Mouse (Mus musculus): ENCODE results near the gene Mlph. TPM values are rescaled to one million over a fixed set of nuclear protein-coding genes. Genes with fewer than 3 reads are reported as not detected.

Mlph gene
- polyA plus RNA-seq (2014; fragmentation: Illumina TruSeq; extraction: RNeasy Lipid Tissue Mini Kit (QIAGEN cat#74804); ENCODE audit: low read depth, low replicate concordance) = 20.1 TPM

DNA sequence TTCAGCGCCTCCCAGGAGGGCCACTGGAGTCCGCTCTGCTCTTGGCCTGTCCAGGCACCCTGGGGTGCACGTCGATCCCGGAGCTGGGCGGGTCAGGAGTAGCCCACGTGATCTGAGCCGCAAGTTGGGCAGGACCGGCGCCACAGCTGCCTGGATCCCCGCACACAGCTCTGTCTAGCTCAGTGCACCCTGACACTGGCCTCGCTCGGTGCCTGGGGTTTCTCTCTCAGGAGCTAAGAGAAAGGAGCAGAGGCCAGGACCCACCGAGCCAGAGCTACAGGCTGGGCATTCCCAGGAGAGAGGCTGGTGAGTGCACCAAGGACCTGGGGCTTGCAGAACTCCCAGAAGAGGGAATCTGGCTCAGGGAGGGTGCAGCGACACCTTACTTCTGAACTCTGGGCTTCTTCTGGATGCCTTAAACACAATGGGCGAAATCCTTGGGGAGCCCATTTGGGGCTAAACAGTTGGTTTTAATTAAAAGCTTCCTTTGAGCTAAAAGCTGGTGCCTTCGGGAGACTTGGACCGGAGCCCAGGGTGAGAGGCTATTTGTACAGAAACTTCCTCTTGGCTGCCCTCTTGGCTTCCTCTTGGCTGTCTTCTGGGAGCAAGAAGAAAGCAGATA, at the start of gene Mlph:
TSS of gene Mlph (plus strand) at position 138 of the 622 bp plus-strand sequence.

GRCm38 (mm10) chr1:90952808-90953207, 37.9 kb downstream of the Mlph start, which contains the start of gene Prlh:
Gene Prlh, plus strand, starts transcription at chr1:90953108.

GRCm38 (mm10) chr1:90969347-90969784, 54.5 kb downstream of the Mlph start, which contains the start of gene Rab17:
Gene Rab17, minus strand, starts transcription at chr1:90969661.

DNA sequence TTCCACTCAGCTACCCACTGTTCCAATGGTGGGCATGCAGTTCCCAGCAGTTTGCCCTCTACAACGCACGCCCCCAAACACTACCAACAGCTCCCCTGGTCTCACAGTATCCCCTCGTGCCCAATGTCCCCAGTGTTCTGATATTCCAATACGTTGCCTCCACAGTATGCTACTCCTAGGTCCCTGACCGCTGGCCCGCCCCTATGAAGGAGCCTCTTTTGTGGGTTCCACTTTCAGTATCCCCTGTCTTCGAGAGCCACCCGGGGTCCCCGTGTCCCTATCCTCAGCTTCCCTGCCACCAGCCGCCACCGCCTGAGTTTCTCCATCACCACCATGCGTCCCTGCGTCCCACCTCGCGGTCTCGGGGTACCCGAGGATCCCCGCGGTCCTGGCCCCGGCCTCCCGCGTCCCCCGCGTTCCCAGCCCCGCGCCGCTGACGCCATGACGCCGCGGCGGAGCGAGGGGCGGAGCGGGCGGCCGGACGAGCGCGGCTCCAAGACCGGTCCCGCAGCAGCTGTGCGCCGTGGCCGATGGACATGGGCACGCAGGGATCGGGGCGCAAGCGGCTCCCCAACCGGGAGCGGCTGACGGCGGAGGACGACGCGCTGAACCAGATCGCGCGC, 83.5 kb downstream of the Mlph start, which contains the start of gene Lrrfip1:
TSS of gene Lrrfip1 (plus strand) at position 470 of the 623 bp plus-strand sequence.

Other genes with a start within 250 kb of the Mlph start
- gene Col6a3, start 71.1 kb upstream of the Mlph start, polyA plus RNA-seq (2014; fragmentation: Illumina TruSeq; extraction: RNeasy Lipid Tissue Mini Kit (QIAGEN cat#74804); ENCODE audit: low read depth, low replicate concordance) = 68.9 TPM
- not detected for gene Prlh, start 38.0 kb downstream of the Mlph start, polyA plus RNA-seq (2014; fragmentation: Illumina TruSeq; extraction: RNeasy Lipid Tissue Mini Kit (QIAGEN cat#74804); ENCODE audit: low read depth, low replicate concordance)
- gene Rab17, start 54.6 kb downstream of the Mlph start, polyA plus RNA-seq (2014; fragmentation: Illumina TruSeq; extraction: RNeasy Lipid Tissue Mini Kit (QIAGEN cat#74804); ENCODE audit: low read depth, low replicate concordance) = 1.0 TPM
- 125 TPM for gene Lrrfip1, start 83.7 kb downstream of the Mlph start, polyA plus RNA-seq (2014; fragmentation: Illumina TruSeq; extraction: RNeasy Lipid Tissue Mini Kit (QIAGEN cat#74804); ENCODE audit: low read depth, low replicate concordance)
- 0.88 TPM for gene Rbm44, start 230.0 kb downstream of the Mlph start, polyA plus RNA-seq (2014; fragmentation: Illumina TruSeq; extraction: RNeasy Lipid Tissue Mini Kit (QIAGEN cat#74804); ENCODE audit: low read depth, low replicate concordance)

All from sigmoid colon, adult 10 weeks (tissue).